Mouse (Mus musculus): Measurements from ENCODE around the gene Cpped1.

DNA sequence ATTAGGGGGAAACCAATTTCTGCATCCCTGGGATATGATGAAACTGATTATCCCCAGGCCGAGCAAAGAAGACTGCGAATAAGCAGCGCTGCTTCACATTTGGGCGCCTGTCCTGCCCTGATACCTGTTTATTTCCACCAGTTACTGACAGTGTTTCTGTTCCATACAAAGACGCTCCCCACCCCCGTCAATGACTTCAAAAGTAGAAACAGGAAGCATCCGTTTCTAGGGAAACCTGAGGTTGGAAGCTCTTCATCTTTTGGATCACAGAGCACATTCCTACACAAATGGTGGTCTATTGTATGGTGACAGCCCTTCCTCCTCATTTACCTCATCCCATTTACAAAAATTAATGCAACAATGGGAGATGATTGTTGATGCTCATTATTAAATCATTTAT is 84.4 kb downstream of the Cpped1 start:
- TF ChIP-seq GATA1 (IDR thresholded peaks at IDR 0.05; ENCODE audit: low read length) (no peak), TAL1 (IDR thresholded peaks at IDR 0.05; ENCODE audit: low read length) (no peak)
